Mouse (Mus musculus) stomach, postnatal 0 days (tissue): ENCODE data around the gene Tyw5.

Experiments used
- CTCF ChIP-seq: IDR thresholded peaks from 2 replicates; pipeline ENCODE4 v1.5.1; 2016; ENCODE audit warnings: antibody characterized with exemption, low read depth, mild to moderate bottlenecking, moderate library complexity
- EP300 ChIP-seq: optimal IDR thresholded peaks from 2 replicates; pipeline ENCODE3; 2016; ENCODE audit warnings: antibody characterized with exemption

DNA sequence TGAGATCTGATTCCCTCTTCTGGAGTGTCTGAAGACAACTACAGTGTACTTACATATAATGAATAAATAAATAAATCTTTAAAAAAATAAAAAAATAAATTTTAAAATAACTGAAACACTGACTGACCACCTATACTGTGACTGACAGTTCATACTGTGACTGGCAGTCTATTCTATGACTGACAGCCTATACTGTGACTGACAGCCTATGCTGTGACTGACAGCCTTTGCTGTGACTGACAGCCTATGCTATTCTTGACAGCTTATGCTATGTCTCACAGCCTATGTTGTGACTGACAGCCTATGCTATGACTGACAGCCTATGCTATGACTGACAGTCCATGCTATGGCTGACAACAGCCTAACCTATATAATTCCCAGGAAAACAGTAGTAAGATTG is 59.4 kb downstream of the Tyw5 start:
- no peak for TF ChIP-seq CTCF
- TF ChIP-seq EP300 = no peak
